Mouse (Mus musculus) testis, adult 2 months (tissue): ENCODE measurements around the gene Emid1.

Source experiments
- CTCF ChIP-seq: fragments of 200-500 bp; IDR thresholded peaks from 2 replicates; pipeline ENCODE4 v1.5.1; 2012; ENCODE audit warnings: low read depth, mild to moderate bottlenecking, inconsistent platforms, low read length, moderate library complexity; ENCODE audit not compliant: control insufficient read depth, insufficient read depth, insufficient replicate concordance
- POLR2A ChIP-seq: fragments of 200-500 bp; IDR thresholded peaks from 2 replicates; pipeline ENCODE4 v1.6.1; 2012; ENCODE audit warnings: low read depth, mild to moderate bottlenecking, inconsistent platforms, low read length, moderate library complexity; ENCODE audit not compliant: control insufficient read depth

DNA sequence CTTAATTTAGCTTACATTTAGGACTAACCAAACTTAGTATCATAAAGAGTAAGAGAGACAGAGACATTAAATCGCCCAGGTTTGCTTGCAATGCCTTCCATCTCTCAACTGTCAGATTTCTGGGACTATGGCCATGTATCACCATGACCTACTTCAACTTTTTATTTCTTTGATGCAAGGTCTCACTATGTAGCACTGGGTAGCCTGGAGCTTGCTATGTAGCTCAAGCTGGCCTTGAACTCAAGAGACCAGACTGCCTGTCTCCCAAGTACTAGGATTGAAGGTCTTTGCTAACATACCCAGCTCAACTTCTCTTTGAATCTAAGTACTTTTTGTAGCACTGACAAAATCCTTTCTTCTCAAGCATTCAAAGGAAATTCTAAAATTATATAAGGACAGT is 62.9 kb downstream of the Emid1 start:
- TF ChIP-seq CTCF: no peak
- no peak for TF ChIP-seq POLR2A
